Mouse (Mus musculus): ENCODE measurements around the gene Cap1. TPM values are rescaled to one million over a fixed set of nuclear protein-coding genes. Genes with fewer than 3 reads are reported as not detected.
"Not testable (repeated sequence)": the region's sequence is repeated elsewhere in the genome, so short reads cannot be mapped to it uniquely, and the experiment has no call there.

Cap1 gene
- polyA plus RNA-seq, 1 experiment from 2014 or later: 31.6 TPM

DNA sequence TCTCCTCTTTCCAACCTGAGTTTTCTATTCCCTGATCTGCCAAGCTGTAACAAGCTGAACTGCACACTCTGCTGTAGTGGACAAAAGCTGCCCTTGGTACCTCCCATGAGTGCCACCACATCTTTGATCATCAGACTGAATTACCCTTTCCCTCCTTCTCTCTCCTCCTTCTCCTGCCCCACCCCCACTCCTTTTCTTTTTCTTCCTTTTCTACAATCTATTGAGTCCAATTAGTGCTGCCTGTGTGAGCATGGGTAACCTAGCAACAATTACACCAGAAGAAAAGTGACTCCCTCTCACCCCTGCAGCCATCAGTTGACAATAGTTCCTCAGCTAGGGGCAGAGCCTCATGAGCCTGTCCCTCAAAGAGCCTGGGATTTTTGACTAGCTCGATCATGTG is 54.0 kb downstream of the Cap1 start:
- H3K9ac ChIP-seq: no peak overlapping the region
- 80% methylated on average over 1 of the region's 1 CpGs for WGBS (ENCODE audit: insufficient replicate concordance)
- H3K4me1 ChIP-seq: peaks cover 39% of the 10 kb centered on the region

DNA sequence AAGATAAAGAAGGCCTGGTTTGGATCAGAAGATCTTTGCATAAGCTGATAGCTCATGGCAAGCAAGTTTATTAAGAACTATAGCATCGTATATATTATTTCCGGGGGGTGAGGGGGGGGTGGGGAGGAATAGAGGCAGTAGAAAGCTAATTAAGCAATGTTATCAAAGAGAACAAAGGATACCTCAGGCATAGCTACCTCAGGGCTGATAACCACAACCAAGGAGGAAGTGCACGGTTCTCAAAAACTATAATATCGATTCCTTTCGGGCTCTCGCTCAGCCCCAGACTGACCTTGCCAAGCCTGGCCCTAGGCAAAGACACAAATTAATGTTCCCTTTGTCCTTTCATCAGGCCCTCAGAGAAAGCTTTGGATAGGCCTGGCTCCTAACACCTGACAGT is 56.5 kb downstream of the Cap1 start:
- H3K27ac ChIP-seq: no peak overlapping the region
- H3K27me3 ChIP-seq (replicated peaks): no peaks in the 10 kb centered on the region
- H3K9ac ChIP-seq: no peak overlapping the region
- H3K36me3 ChIP-seq: no peaks in the 10 kb centered on the region
- 56% methylated on average over 6 of the region's 6 CpGs for WGBS (ENCODE audit: insufficient replicate concordance)
- no peak overlapping the region for H3K4me2 ChIP-seq
- H3K4me3 ChIP-seq: no peak overlapping the region
- peaks cover 29% of the 10 kb centered on the region for H3K4me1 ChIP-seq
- ATAC-seq: no peak
- H3K9me3 ChIP-seq (replicated peaks): no peaks in the 10 kb centered on the region

More for the DNA sequence above, 54.0 kb downstream of the Cap1 start:
- Histone ChIP-seq H3K4me3 (no peak overlapping the region), H3K4me2 (no peak overlapping the region), H3K36me3 (no peaks in the 10 kb centered on the region), H3K27me3 (replicated peaks) (no peaks in the 10 kb centered on the region), H3K27ac (no peak overlapping the region), H3K9me3 (replicated peaks) (no peaks in the 10 kb centered on the region)
- no peak for ATAC-seq

DNA sequence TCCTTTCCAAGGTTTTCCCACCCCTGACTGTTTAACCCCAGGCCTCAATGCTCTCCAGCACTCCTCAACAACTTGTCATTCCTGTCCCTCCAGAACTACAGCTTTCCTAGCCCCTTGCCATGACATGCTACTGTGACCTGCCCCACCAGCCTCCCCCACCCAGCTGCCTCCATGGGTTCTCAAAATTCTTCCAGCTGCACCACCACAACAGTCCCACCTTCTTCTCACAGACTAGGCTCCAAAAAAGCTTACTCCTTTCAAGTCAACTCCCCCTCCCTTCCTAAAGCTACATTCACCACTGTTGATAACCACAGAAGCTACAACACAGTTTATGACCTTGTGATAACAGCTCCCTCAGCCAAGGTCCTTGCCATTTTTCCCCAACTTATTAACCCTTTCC is 58.2 kb downstream of the Cap1 start:
- Histone ChIP-seq H3K27ac (0 out of 2 replicates have a peak overlapping the region, but pooled peaks have one; percentile 36), H3K4me1 (peaks cover 34% of the 10 kb centered on the region), H3K4me2 (peak overlapping the region; percentile 16; the same call in 1 of the 2 replicates), H3K9ac (no peak overlapping the region; the same call in 1 of the 2 replicates), H3K36me3 (no peaks in the 10 kb centered on the region), H3K9me3 (replicated peaks) (no peaks in the 10 kb centered on the region), H3K4me3 (no peak overlapping the region), H3K27me3 (replicated peaks) (no peaks in the 10 kb centered on the region)
- ATAC-seq: peak; percentile 80

DNA sequence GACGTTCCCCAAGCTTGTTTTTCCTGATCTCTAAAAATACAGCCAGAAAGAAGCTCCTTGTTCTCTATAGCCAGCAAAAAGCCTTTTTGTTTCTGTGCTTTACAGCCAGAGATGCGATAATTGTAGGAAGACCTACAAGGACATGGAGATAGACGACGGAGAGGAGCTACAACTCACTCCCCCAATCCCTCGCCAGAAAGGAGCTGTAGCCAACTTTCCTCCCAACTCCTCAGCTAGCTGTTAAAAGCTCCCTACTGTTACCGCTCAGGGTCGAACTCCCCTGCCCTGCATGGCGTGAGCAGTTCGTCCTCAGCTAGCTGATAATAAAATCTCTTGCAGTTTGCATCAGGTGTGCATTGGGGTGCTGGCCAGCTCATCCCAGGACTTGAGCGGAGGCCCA is 64.9 kb downstream of the Cap1 start:
- not testable (repeated sequence) for H3K27me3 ChIP-seq (replicated peaks); H3K27ac ChIP-seq; H3K9me3 ChIP-seq (replicated peaks); H3K9ac ChIP-seq; ATAC-seq; H3K4me1 ChIP-seq; H3K36me3 ChIP-seq; H3K4me2 ChIP-seq; H3K4me3 ChIP-seq
- WGBS (ENCODE audit: insufficient replicate concordance): 33% methylated on average over 10 of the region's 10 CpGs

DNA sequence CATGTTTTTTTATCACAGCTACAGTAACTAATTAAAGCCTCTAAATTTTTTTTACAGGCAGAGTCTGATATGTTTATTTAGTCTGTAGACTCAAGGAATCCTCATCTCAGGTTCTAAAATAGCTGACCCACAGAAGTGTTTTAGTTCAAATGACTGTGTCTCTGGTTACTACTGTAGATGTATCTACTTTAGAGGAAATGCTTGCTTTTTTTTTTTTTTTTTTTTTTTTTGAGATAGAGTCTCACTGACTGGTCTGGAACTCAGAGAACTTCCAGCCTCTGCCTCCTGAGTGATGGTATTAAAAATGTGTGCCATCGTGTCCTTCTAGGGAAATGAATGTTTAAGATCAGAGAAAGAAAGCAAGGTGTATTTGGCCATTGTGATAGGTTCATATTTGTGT is 69.7 kb downstream of the Cap1 start:
- H3K4me1 ChIP-seq: peaks cover 16% of the 10 kb centered on the region
- H3K4me3 ChIP-seq: no peak overlapping the region
- ATAC-seq: no peak
- H3K9ac ChIP-seq: no peak overlapping the region
- peaks cover 3% of the 10 kb centered on the region; the same call in 1 of the 2 replicates for H3K27me3 ChIP-seq (replicated peaks)
- no peaks in the 10 kb centered on the region for H3K36me3 ChIP-seq
- H3K4me2 ChIP-seq: no peak overlapping the region
- no peak overlapping the region for H3K27ac ChIP-seq
- H3K9me3 ChIP-seq (replicated peaks): no peaks in the 10 kb centered on the region
- 52% methylated on average over 1 of the region's 1 CpGs for WGBS (ENCODE audit: insufficient replicate concordance)

DNA sequence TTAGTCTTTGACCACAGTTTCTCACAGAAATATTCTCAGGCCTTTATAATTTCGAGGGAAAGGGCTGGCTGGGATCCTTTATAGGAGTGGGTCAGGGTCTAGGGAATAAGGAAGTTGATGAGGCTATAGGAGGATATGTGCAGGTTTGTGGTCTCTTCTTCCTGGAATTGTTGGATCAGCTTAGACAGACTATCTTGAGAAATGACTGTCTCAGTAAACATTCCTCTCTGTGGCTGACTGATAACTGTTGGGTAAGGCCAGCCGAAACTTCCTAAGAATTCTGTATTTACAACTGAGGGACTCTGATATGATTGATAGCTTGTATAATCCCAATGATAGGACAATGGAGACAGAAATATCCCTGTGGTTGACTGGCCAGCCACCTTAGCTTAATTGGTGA is 74.0 kb downstream of the Cap1 start:
- ATAC-seq: peak; percentile 75
- H3K4me1 ChIP-seq: peaks cover 18% of the 10 kb centered on the region
- no peak overlapping the region for H3K4me2 ChIP-seq
- no peaks in the 10 kb centered on the region for H3K36me3 ChIP-seq
- no peak overlapping the region for H3K27ac ChIP-seq
- H3K27me3 ChIP-seq (replicated peaks): no peaks in the 10 kb centered on the region
- WGBS (ENCODE audit: insufficient replicate concordance): 16% methylated on average over 2 of the region's 2 CpGs
- H3K9ac ChIP-seq: no peak overlapping the region
- no peak overlapping the region for H3K4me3 ChIP-seq
- H3K9me3 ChIP-seq (replicated peaks): no peaks in the 10 kb centered on the region

DNA sequence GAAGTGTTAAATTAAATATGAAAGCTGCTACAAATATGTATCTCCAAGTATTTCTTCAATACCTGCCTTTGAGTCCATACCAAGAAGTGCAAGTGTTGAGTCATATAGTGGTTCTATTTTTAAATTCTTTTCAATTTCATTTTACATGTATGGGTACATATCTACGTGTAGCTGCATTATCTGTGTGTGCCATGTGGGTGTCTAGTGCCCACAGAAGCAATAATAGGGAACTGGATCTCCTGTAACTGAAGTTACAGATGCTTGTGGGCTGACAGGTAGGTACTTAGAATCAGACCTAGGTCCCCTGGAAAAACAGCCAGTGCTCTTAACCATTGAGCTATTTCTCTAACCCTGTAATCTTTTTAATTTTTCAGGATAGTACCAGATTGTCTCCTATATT is 74.7 kb downstream of the Cap1 start:
- no peak overlapping the region for H3K4me2 ChIP-seq
- no peaks in the 10 kb centered on the region for H3K9me3 ChIP-seq (replicated peaks)
- no peak overlapping the region for H3K9ac ChIP-seq
- no peaks in the 10 kb centered on the region for H3K27me3 ChIP-seq (replicated peaks)
- H3K4me1 ChIP-seq: peaks cover 18% of the 10 kb centered on the region
- peak; percentile 65; the same call in 1 of the 2 replicates for ATAC-seq
- no peaks in the 10 kb centered on the region for H3K36me3 ChIP-seq
- no peak overlapping the region for H3K4me3 ChIP-seq
- 15% methylated on average over 1 of the region's 1 CpGs for WGBS (ENCODE audit: insufficient replicate concordance)
- H3K27ac ChIP-seq: no peak overlapping the region

Other genes starting within 250 kb of the Cap1 start
- not detected in 2 replicates for gene 9530002B09Rik, start 196.8 kb downstream of the Cap1 start, polyA plus RNA-seq (2016; fragmentation: Nextera tagmentation; extraction: Ambion mirVana)
- gene Ppt1, start 49.8 kb downstream of the Cap1 start, polyA plus RNA-seq (2016; fragmentation: Nextera tagmentation; extraction: Ambion mirVana): 25.0 and 26.0 TPM in 2 replicates
- gene Mfsd2a, start 75.1 kb upstream of the Cap1 start, polyA plus RNA-seq (2016; fragmentation: Nextera tagmentation; extraction: Ambion mirVana): 0.14 and 0.28 TPM in 2 replicates
- 1.2 and 1.6 TPM in 2 replicates for gene Mycl, start 109.6 kb upstream of the Cap1 start, polyA plus RNA-seq (2016; fragmentation: Nextera tagmentation; extraction: Ambion mirVana)
- gene Trit1, start 130.5 kb upstream of the Cap1 start, polyA plus RNA-seq (2016; fragmentation: Nextera tagmentation; extraction: Ambion mirVana): 8.9 and 10.9 TPM in 2 replicates
- gene Bmp8b, start 219.1 kb upstream of the Cap1 start, polyA plus RNA-seq (2016; fragmentation: Nextera tagmentation; extraction: Ambion mirVana): 1.3 and 1.5 TPM in 2 replicates
- gene Oxct2b, start 230.2 kb upstream of the Cap1 start, polyA plus RNA-seq (2016; fragmentation: Nextera tagmentation; extraction: Ambion mirVana): 0.08 TPM in 1 of 2 replicates, not detected in the other